Mouse (Mus musculus): ENCODE measurements at regions not wholly inside any gene's neighbourhood (a gene's known extent, or its start where the extent isn't known, plus 50 kb on each side); places are given as distances from the start of the nearest gene placed in this dataset.

DNA sequence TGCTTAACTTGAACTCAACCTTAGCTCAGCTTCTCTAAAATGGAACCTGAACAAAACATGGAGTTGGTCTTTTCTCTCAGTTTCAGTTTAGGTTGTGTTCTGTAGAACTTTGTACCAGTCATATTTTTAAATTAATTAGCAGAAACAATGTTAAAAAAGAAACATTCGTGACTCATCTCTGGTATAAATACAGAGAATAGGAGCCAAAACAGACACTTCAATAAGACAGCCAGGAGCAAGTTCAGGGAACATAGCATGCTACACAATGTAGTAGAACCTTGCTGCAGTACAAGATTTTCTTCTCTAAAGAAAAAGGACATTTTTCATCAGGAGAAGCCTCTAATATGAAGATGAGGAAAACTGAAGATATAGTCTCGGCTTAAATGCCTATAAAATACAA is 6595.0 kb upstream of the Gm7489 start:
- Histone ChIP-seq H3K27ac (no peak overlapping the region), H3K36me3 (replicated peaks; ENCODE audit: control insufficient read depth, insufficient read depth) (no peaks in the 10 kb centered on the region), H3K9ac (no peak overlapping the region), H3K27me3 (ENCODE audit: control insufficient read depth, insufficient read depth, low read length) (no peaks in the 10 kb centered on the region), H3K4me1 (replicated peaks; ENCODE audit: control insufficient read depth, insufficient read depth, low read length) (no peaks in the 10 kb centered on the region), H3K4me3 (replicated peaks; ENCODE audit: low read length) (no peak overlapping the region), H3K9me3 (ENCODE audit: control insufficient read depth, low read length) (no peaks in the 10 kb centered on the region), H3K4me2 (replicated peaks) (no peak overlapping the region)
- ATAC-seq (ENCODE audit: low FRiP score) (no peak), DNase-seq (ENCODE audit: low spot score) (no peak)
- 98% methylated on average over 2 of the region's 2 CpGs for WGBS

DNA sequence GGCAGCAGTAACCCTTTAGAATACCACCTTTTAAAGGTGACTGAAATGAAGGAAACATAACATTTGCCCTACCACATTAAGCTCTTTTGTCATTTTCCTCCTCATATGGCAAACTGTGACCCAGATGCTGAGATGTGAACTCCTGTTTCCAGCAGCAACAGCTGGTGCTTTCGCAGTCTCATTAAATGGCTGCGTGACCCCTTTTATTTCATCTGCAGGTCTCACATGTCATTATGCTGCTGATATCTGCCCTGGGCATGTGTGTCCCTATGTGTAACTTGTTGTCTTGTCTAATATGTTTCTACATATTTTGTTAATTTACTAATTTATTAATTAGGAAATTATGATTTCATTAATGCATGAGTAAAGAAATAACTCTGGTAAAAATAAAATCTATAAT is 6584.9 kb upstream of the Gm7489 start:
- Histone ChIP-seq H3K9ac (no peak overlapping the region), H3K4me1 (replicated peaks; ENCODE audit: control insufficient read depth, insufficient read depth, low read length) (no peaks in the 10 kb centered on the region), H3K4me3 (replicated peaks; ENCODE audit: low read length) (no peak overlapping the region), H3K36me3 (replicated peaks; ENCODE audit: control insufficient read depth, insufficient read depth) (no peaks in the 10 kb centered on the region), H3K9me3 (ENCODE audit: control insufficient read depth, low read length) (no peaks in the 10 kb centered on the region), H3K27me3 (ENCODE audit: control insufficient read depth, insufficient read depth, low read length) (no peaks in the 10 kb centered on the region), H3K4me2 (replicated peaks) (no peak overlapping the region), H3K27ac (no peak overlapping the region)
- DNase-seq (ENCODE audit: low spot score), result peak; percentile 24
- no peak for ATAC-seq (ENCODE audit: low FRiP score)
- 57% methylated on average over 2 of the region's 2 CpGs for WGBS

- Histone ChIP-seq H3K4me1 (replicated peaks; ENCODE audit: control insufficient read depth, insufficient read depth, low read length) (no peaks in the 10 kb centered on the region), H3K27ac (no peak overlapping the region), H3K4me2 (replicated peaks) (no peak overlapping the region), H3K9me3 (ENCODE audit: control insufficient read depth, low read length) (no peaks in the 10 kb centered on the region), H3K9ac (no peak overlapping the region), H3K4me3 (replicated peaks; ENCODE audit: low read length) (no peak overlapping the region), H3K27me3 (ENCODE audit: control insufficient read depth, insufficient read depth, low read length) (no peaks in the 10 kb centered on the region), H3K36me3 (replicated peaks; ENCODE audit: control insufficient read depth, insufficient read depth) (no peaks in the 10 kb centered on the region)
- WGBS, result 83% methylated on average over 1 of the region's 1 CpGs
- DNase-seq (ENCODE audit: low spot score) (no peak), ATAC-seq (ENCODE audit: low FRiP score) (no peak)
These were observed 6554.2 kb upstream of the Gm7489 start for GRCm38 (mm10) chr15:47330505-47330904.
